Mouse (Mus musculus) neural tube, embryonic 14.5 days (tissue): ENCODE data around the gene Plac9a. TPM values are rescaled to one million over a fixed set of nuclear protein-coding genes. Genes with fewer than 3 reads are reported as not detected.
"Not testable (repeated sequence)": the region's sequence is repeated elsewhere in the genome, so short reads cannot be mapped to it uniquely, and the experiment has no call there.

Experiments
- ATAC-seq: fragments of 200-750 bp; cut with Nextera tagmentation; 2 replicates; pipeline ENCODE4 v1.8.0; 2017; ENCODE audit warnings: low read depth, mild to moderate bottlenecking, moderate TSS enrichment, moderate library complexity
- H3K27ac ChIP-seq: fragments of 300-500 bp; sonication (generic); 2 replicates; pipeline ENCODE4 v1.5.1; 2014; ENCODE audit warnings: low read depth, mild to moderate bottlenecking, control low read depth, low read length, moderate library complexity, mixed read lengths
- H3K27me3 ChIP-seq: fragments of 300-500 bp; sonication (generic); 2 replicates; pipeline ENCODE4 v1.6.1; 2014; ENCODE audit warnings: low read length; ENCODE audit not compliant: control insufficient read depth, insufficient read depth
- H3K36me3 ChIP-seq: fragments of 300-500 bp; sonication (generic); 2 replicates; pipeline ENCODE4 v1.6.1; 2014; ENCODE audit warnings: low read length, mixed read lengths; ENCODE audit not compliant: control insufficient read depth, insufficient read depth
- H3K4me1 ChIP-seq: fragments of 300-500 bp; sonication (generic); 2 replicates; pipeline ENCODE4 v1.6.1; 2014; ENCODE audit warnings: low read length; ENCODE audit not compliant: control insufficient read depth, insufficient read depth
- H3K4me2 ChIP-seq: fragments of 300-500 bp; sonication (generic); 2 replicates; pipeline ENCODE4 v1.6.1; 2014; ENCODE audit warnings: mild to moderate bottlenecking, low read depth, low read length, control low read depth
- H3K4me3 ChIP-seq: fragments of 300-500 bp; sonication (generic); 2 replicates; pipeline ENCODE4 v1.5.1; 2014; ENCODE audit warnings: low read depth, low read length, control low read depth, mixed read lengths
- H3K9ac ChIP-seq: fragments of 300-500 bp; sonication (generic); replicated peaks from 2 replicates; pipeline ENCODE4 v1.6.1; 2014; ENCODE audit warnings: low read depth, mild to moderate bottlenecking, control low read depth, low read length, mixed read lengths
- H3K9me3 ChIP-seq: fragments of 300-500 bp; sonication (generic); 2 replicates; pipeline ENCODE4 v1.6.1; 2016; ENCODE audit warnings: low read length; ENCODE audit not compliant: control insufficient read depth
- WGBS: fragments of 180-500 bp; shearing (Covaris S2); extraction: QIAGEN DNeasy Blood & Tissue Kit; methylation state at CpG from one replicate; pipeline ENCODE4 v1.1.7; 2014; 5-methylcytosine and 5-hydroxymethylcytosine counted together
- polyA plus RNA-seq: library from polyadenylated mRNA; unstranded; fragments of >200 nt; fragmentation: Nextera tagmentation; extraction: Ambion mirVana; gene quantifications from 2 replicates; pipeline ENCODE4 v1.2.1, GENCODE M21; 2014

The Plac9a gene
- polyA plus RNA-seq, 1 experiment from 2014 or later = not detected

DNA sequence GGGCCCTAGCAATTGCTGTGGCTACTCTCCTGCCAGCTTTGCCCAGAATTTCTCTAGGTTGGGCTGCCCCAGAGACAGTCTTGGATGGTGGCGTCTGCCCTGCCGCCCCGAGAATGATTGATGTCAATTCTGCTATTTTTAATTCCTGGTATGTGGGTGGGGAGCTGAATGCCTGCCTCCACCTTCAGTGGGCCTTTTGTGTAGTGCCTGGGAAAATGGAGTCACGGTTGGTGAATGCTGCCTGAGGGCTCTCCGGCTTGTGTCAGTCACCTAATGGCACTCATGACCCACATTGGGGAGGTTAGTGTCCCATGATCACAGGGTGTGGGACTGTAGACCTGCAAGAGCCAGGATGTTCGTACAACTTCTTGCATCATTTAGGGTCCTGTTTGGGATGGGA, 49.6 kb downstream of the Plac9a start:
- H3K27ac ChIP-seq = no peak overlapping the region
- H3K27me3 ChIP-seq = no peaks in the 10 kb centered on the region
- H3K9ac ChIP-seq = no peak overlapping the region
- H3K9me3 ChIP-seq = no peaks in the 10 kb centered on the region
- H3K4me3 ChIP-seq = no peak overlapping the region
- H3K36me3 ChIP-seq = no peaks in the 10 kb centered on the region
- H3K4me1 ChIP-seq = no peaks in the 10 kb centered on the region
- ATAC-seq = no peak
- H3K4me2 ChIP-seq = no peak overlapping the region
- WGBS = 66% methylated on average over 6 of the region's 6 CpGs

- no peak overlapping the region for H3K9ac ChIP-seq
Observed at GRCm38 (mm10) chr14:25852121-25852561, 50.8 kb downstream of the Plac9a start.

GRCm38 (mm10) chr14:25851189-25851588, 51.7 kb downstream of the Plac9a start:
- Histone ChIP-seq H3K4me3 (no peak overlapping the region), H3K36me3 (no peaks in the 10 kb centered on the region), H3K9me3 (no peaks in the 10 kb centered on the region), H3K27me3 (no peaks in the 10 kb centered on the region), H3K9ac (no peak overlapping the region), H3K4me2 (no peak overlapping the region), H3K27ac (no peak overlapping the region), H3K4me1 (no peaks in the 10 kb centered on the region)
- ATAC-seq = no peak
- 63% methylated on average over 6 of the region's 6 CpGs for WGBS

More at GRCm38 (mm10) chr14:25852121-25852561, 50.8 kb downstream of the Plac9a start:
- no peak overlapping the region for H3K4me3 ChIP-seq
- H3K36me3 ChIP-seq = no peaks in the 10 kb centered on the region
- no peaks in the 10 kb centered on the region for H3K27me3 ChIP-seq
- H3K4me1 ChIP-seq = no peaks in the 10 kb centered on the region
- no peaks in the 10 kb centered on the region for H3K9me3 ChIP-seq
- ATAC-seq = no peak
- 81% methylated on average over 11 of the region's 11 CpGs for WGBS
- H3K4me2 ChIP-seq = no peak overlapping the region
- H3K27ac ChIP-seq = no peak overlapping the region

GRCm38 (mm10) chr14:25850433-25850832, 52.5 kb downstream of the Plac9a start:
- Histone ChIP-seq H3K4me3 (no peak overlapping the region), H3K27ac (no peak overlapping the region), H3K9me3 (no peaks in the 10 kb centered on the region), H3K9ac (no peak overlapping the region), H3K36me3 (no peaks in the 10 kb centered on the region), H3K4me1 (no peaks in the 10 kb centered on the region), H3K4me2 (no peak overlapping the region), H3K27me3 (no peaks in the 10 kb centered on the region)
- ATAC-seq = no peak
- WGBS = 92% methylated on average over 2 of the region's 2 CpGs

DNA sequence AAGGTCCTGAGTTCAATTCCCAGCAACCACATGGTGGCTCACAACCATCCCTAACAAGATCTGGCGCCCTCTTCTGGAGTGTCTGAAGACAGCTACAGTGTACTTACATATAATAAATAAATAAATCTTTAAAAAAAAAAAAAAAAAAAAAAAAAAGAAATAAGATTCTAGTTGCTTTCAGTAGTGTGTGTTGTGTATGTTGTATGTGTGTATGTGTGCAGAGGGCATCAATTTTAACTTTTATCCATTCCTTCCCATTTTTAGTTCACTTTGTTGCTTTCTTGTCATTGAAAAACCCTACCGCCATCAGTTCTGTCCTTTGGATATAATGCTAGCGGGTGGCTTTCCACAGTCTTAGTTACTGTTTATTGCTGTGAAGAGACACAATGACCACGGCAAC, 54.2 kb downstream of the Plac9a start:
- H3K4me3 ChIP-seq, H3K9me3 ChIP-seq, H3K9ac ChIP-seq, H3K36me3 ChIP-seq, H3K27ac ChIP-seq, H3K4me2 ChIP-seq, H3K27me3 ChIP-seq, H3K4me1 ChIP-seq, ATAC-seq: not testable (repeated sequence)
- 80% methylated on average over 3 of the region's 4 CpGs for WGBS

DNA sequence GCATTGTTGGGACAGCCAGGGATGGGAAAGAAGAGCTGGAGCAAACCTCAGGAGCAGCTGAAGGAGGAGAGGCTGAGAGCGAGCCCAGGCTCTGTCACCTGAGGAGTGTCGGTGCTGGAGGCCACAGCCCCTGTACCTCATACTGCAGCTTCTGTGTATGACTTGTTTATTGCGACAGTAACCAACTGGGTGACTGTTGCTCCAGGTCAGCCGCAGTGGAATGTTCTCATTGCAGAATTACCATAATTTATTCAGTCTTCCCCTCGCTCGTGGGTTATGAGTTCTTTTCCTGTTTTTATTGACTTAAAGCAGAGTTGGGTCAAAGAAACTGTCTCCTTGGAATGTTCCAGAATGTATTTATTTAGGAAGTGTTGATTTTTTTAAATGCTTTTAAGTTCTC, 54.7 kb downstream of the Plac9a start:
- Histone ChIP-seq H3K27ac (no peak overlapping the region), H3K4me2 (no peak overlapping the region), H3K9me3 (no peaks in the 10 kb centered on the region), H3K36me3 (no peaks in the 10 kb centered on the region), H3K4me3 (no peak overlapping the region), H3K27me3 (0 out of 2 replicates have a peak, but pooled peaks cover 4% of the 10 kb centered on the region), H3K4me1 (no peaks in the 10 kb centered on the region), H3K9ac (no peak overlapping the region)
- WGBS = 72% methylated on average over 6 of the region's 6 CpGs
- no peak for ATAC-seq

GRCm38 (mm10) chr14:25847660-25848059, 55.2 kb downstream of the Plac9a start:
- Histone ChIP-seq H3K27ac (no peak overlapping the region), H3K9ac (no peak overlapping the region), H3K4me3 (no peak overlapping the region), H3K4me2 (no peak overlapping the region), H3K27me3 (peaks cover 10% of the 10 kb centered on the region), H3K36me3 (no peaks in the 10 kb centered on the region), H3K4me1 (no peaks in the 10 kb centered on the region; the same call in 1 of the 2 replicates), H3K9me3 (no peaks in the 10 kb centered on the region)
- ATAC-seq = no peak
- WGBS = 33% methylated on average over 9 of the region's 9 CpGs

GRCm38 (mm10) chr14:25846516-25846915, 56.4 kb downstream of the Plac9a start:
- Histone ChIP-seq H3K36me3 (no peaks in the 10 kb centered on the region), H3K9ac (no peak overlapping the region), H3K9me3 (no peaks in the 10 kb centered on the region), H3K4me2 (no peak overlapping the region), H3K4me1 (peaks cover 8% of the 10 kb centered on the region; the same call in 1 of the 2 replicates), H3K4me3 (no peak overlapping the region), H3K27ac (no peak overlapping the region), H3K27me3 (peaks cover 19% of the 10 kb centered on the region)
- 88% methylated on average over 8 of the region's 8 CpGs for WGBS
- ATAC-seq = no peak

DNA sequence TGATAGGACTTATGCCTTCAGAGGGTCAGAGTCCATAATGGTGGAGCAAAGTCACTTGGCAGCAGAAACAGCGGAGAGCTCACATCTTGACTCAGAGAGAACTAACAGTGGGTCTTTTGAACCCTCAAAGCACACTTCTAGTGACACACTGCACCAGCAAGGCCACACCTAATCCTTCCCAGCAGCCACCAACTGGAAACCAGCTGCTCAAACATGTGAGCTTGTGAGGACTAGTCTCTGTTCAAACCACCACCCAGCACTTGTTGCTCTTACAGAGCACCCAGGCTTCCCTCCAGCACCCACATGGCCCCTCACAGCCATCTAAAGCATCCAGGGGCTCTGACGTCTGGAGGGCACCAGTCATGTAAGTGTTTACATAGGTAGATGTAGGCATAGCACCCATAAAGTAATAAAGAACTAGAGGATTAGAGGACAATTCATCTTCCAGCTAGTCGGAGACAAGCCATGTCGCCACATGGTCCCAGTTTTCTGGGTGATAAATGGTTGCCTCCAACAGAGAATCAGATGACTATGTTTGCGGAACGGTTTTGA, 57.0 kb downstream of the Plac9a start:
- no peak overlapping the region for H3K27ac ChIP-seq
- H3K4me3 ChIP-seq = no peak overlapping the region
- H3K27me3 ChIP-seq = peaks cover 19% of the 10 kb centered on the region
- no peak overlapping the region for H3K4me2 ChIP-seq
- ATAC-seq = no peak
- 72% methylated on average over 6 of the region's 6 CpGs for WGBS
- H3K36me3 ChIP-seq = no peaks in the 10 kb centered on the region
- H3K4me1 ChIP-seq = peaks cover 8% of the 10 kb centered on the region; the same call in 1 of the 2 replicates
- no peak overlapping the region for H3K9ac ChIP-seq
- no peaks in the 10 kb centered on the region for H3K9me3 ChIP-seq
